Comparison of ENCODE assay signal across 9 mouse cellular contexts in genomic region chr12:108003483-108003882, GRCm38 (mm10). TPM values are rescaled to one million over a fixed set of nuclear protein-coding genes. Genes with fewer than 3 reads are reported as not detected.
A peak's percentile ranks its signal among the peaks of the same experiment; 100 is the strongest.
DNase-seq lines count a peak whose midpoint lies in the region; ATAC-seq lines count a peak whose summit lies in the region.
"Had no signal": no experiment of that assay in that cellular context is flagged by ENCODE, and none has a peak within 500 bp of the region (broad histone marks: within the 10 kb centered on the region; RNA-seq: fewer than 3 reads in every experiment).

Bcl11b (minus strand) TSS chr12:108003602.

- H3K27ac ChIP-seq in neural tube, embryonic 13.5 days (replicated peaks), result peak within 1 kb of the TSS; percentile 99

- peak within 1 kb of the TSS; percentile 95 for H3K4me3 ChIP-seq in neural tube, embryonic 13.5 days
- H3K4me3 ChIP-seq: erythroblast, embryonic 14.5 days had no signal

- ATAC-seq in neural tube, embryonic 13.5 days (ENCODE audit: low read depth), result no peak

- peak within 1 kb of the TSS; percentile 98 for H3K9ac ChIP-seq in neural tube, embryonic 13.5 days

- peak within 1 kb of the TSS; percentile 87 for H3K4me2 ChIP-seq in neural tube, embryonic 13.5 days

- under 1% methylated on average over 19 of the region's 19 CpGs for WGBS in neural tube, embryonic 13.5 days

- DNase-seq in embryo, embryonic 11 days, result peak; percentile 54
- DNase-seq in embryo, embryonic 10.5 days (ENCODE audit: low spot score), result no peak
- DNase-seq in retina, embryonic 14.5 days (ENCODE audit: low spot score), result peak; percentile 11
- DNase-seq in retina, postnatal 1 day, result no peak
- DNase-seq in left cerebral cortex, adult 8-10 months (ENCODE audit: low spot score in 2 of 2), result no peak
- DNase-seq in gastrocnemius, postnatal 36 days, result no peak
- no peak for DNase-seq in gastrocnemius, postnatal 10 days

- peaks cover 52% of the 10 kb centered on the region for H3K4me1 ChIP-seq in neural tube, embryonic 13.5 days (replicated peaks)

- H3K36me3 ChIP-seq in neural tube, embryonic 13.5 days, result no peaks in the 10 kb centered on the region

- H3K27me3 ChIP-seq in neural tube, embryonic 13.5 days, result peaks cover 12% of the 10 kb centered on the region; the same call in 1 of the 2 replicates

- H3K9me3 ChIP-seq in neural tube, embryonic 13.5 days, result no peaks in the 10 kb centered on the region

- intact Hi-C loops in gastrocnemius, postnatal 36 days (cut with DNase I), result no loop called here

RNA-seq across cellular contexts. Expression of gene Bcl11b, which starts in this region (rescaled TPM):
- total RNA-seq in left cerebral cortex, adult 8-10 months (2022), result 100 to 1,000 TPM in 2 of 4 experiments, 10 to 100 TPM in 2; 82.0 to 102 (median 95.3) TPM
- polyA plus RNA-seq in neural tube, embryonic 13.5 days (2015; fragmentation: Nextera tagmentation; extraction: Ambion mirVana), result 33.5 and 34.9 TPM in 2 replicates
- total RNA-seq in gastrocnemius, postnatal 36 days (2021), result 1 to 10 TPM in 1 of 2 experiments, not detected in 1; 1.3 TPM
- under 1 TPM; 0.21 to 0.27 TPM for total RNA-seq in gastrocnemius, postnatal 10 days (2021)
- polyA plus RNA-seq: erythroblast, embryonic 14.5 days had no signal

Comparison
In these comparisons a context has a peak if more than half of its experiments do, and no peak if none do; other contexts are left out.
1. RNA of gene Bcl11b (total RNA-seq): 82.0 to 102 TPM in left cerebral cortex, adult 8-10 months; 1.3 TPM in gastrocnemius, postnatal 36 days and 0.21 to 0.27 TPM in gastrocnemius, postnatal 10 days; every median in the first group is over 10 times any median in the second.
2. DNase-seq: peak in embryo, embryonic 11 days (single experiment) and retina, embryonic 14.5 days (single experiment); none in embryo, embryonic 10.5 days (single experiment), retina, postnatal 1 day (single experiment), left cerebral cortex, adult 8-10 months (0 of 2), gastrocnemius, postnatal 36 days (0 of 2) and gastrocnemius, postnatal 10 days (single experiment).